Mouse (Mus musculus) embryo, embryonic 11.5 days (tissue): Measurements from ENCODE around the gene Ddx47.

Experiments used
- DNase-seq: peaks from one replicate; pipeline ENCODE4 v3.0.0-alpha.2; 2012; ENCODE audit warnings: low read depth, low spot score

The Ddx47 gene

GRCm38 (mm10) chr6:135006372-135006771 is 5.0 kb upstream of the Ddx47 start:
- no peak for DNase-seq

GRCm38 (mm10) chr6:135011734-135012116 is 313 bp downstream of the Ddx47 start:
- DNase-seq = no peak

GRCm38 (mm10) chr6:135017211-135017610 is 5.8 kb downstream of the Ddx47 start:
- DNase-seq = no peak

- DNase-seq = no peak
Measured at GRCm38 (mm10) chr6:135019564-135019963, 8.2 kb downstream of the Ddx47 start.

GRCm38 (mm10) chr6:135021633-135022032 is 10.2 kb downstream of the Ddx47 start:
- DNase-seq = no peak

GRCm38 (mm10) chr6:135023379-135023778 is 12.0 kb downstream of the Ddx47 start:
- no peak for DNase-seq

- DNase-seq = no peak
Measured at GRCm38 (mm10) chr6:135024781-135025420, 13.5 kb downstream of the Ddx47 start.

- peak; percentile 5 for DNase-seq
Measured at GRCm38 (mm10) chr6:135026232-135026631, 14.8 kb downstream of the Ddx47 start.

GRCm38 (mm10) chr6:135026755-135027154 is 15.3 kb downstream of the Ddx47 start:
- DNase-seq = no peak

GRCm38 (mm10) chr6:135029246-135029645 is 17.8 kb downstream of the Ddx47 start:
- no peak for DNase-seq

- no peak for DNase-seq
Measured at GRCm38 (mm10) chr6:135038674-135039073, 27.3 kb downstream of the Ddx47 start.

GRCm38 (mm10) chr6:135040275-135040871 is 29.0 kb downstream of the Ddx47 start:
- no peak for DNase-seq

- DNase-seq = no peak
Measured at GRCm38 (mm10) chr6:135041930-135042329, 30.5 kb downstream of the Ddx47 start.

- DNase-seq = no peak
Measured at GRCm38 (mm10) chr6:135047276-135047675, 35.9 kb downstream of the Ddx47 start.

GRCm38 (mm10) chr6:135048509-135048908 is 37.1 kb downstream of the Ddx47 start:
- DNase-seq = no peak

GRCm38 (mm10) chr6:135048956-135049355 is 37.5 kb downstream of the Ddx47 start:
- DNase-seq = no peak

- no peak for DNase-seq
Measured at GRCm38 (mm10) chr6:135053789-135054188, 42.4 kb downstream of the Ddx47 start.

GRCm38 (mm10) chr6:135055882-135056281 is 44.5 kb downstream of the Ddx47 start:
- no peak for DNase-seq

GRCm38 (mm10) chr6:135060728-135061127 is 49.3 kb downstream of the Ddx47 start:
- DNase-seq = no peak

GRCm38 (mm10) chr6:135064621-135065020 is 53.2 kb downstream of the Ddx47 start:
- DNase-seq = no peak

- DNase-seq = peak; percentile 40
Measured at GRCm38 (mm10) chr6:135065236-135065957, 54.0 kb downstream of the Ddx47 start, which contains the start of gene Gprc5a. Gprc5a (plus strand) TSS chr6:135065651.

- DNase-seq = no peak
Measured at GRCm38 (mm10) chr6:135066795-135067445, 55.5 kb downstream of the Ddx47 start.
